Mouse (Mus musculus): ENCODE measurements around the gene Gm45837. TPM values are rescaled to one million over a fixed set of nuclear protein-coding genes. Genes with fewer than 3 reads are reported as not detected.

The Gm45837 gene
- polyA plus RNA-seq, 1 experiment from 2014 or later = not detected

DNA sequence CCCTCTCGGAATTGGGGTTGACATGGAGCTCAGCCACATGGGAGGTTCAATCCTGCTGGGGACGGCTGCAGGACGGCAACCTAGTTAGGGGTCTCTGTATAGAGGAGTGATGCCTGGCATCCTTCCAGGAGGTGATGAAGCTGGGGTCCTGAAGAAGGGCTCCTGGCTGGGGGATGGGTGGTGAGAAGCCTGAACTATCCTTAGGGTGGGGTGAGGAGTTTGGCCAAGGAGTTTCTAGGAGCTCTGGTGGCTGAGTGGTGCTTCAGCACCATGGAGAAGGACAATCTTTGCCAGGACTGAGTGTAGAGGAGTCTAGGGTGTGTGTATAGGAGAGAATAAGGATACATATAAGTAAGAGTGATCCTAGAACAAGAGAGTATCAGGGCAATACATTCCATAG lies 11.4 kb downstream of the Gm45837 start:
- H3K4me3 ChIP-seq = peak overlapping the region; percentile 15; the same call in 1 of the 2 replicates
- 31% methylated on average over 3 of the region's 3 CpGs for WGBS
- H3K9me3 ChIP-seq = no peaks in the 10 kb centered on the region
- 0 out of 2 replicates have a peak, but pooled peaks cover 3% of the 10 kb centered on the region for H3K4me1 ChIP-seq
- peaks cover 34% of the 10 kb centered on the region for H3K27me3 ChIP-seq (replicated peaks)
- H3K27ac ChIP-seq = no peak overlapping the region
- H3K9ac ChIP-seq = peak overlapping the region; percentile 21; the same call in 1 of the 2 replicates
- peak overlapping the region; percentile 49 for H3K4me2 ChIP-seq (replicated peaks)
- no peak; the same call in 1 of the 2 replicates for ATAC-seq (ENCODE audit: low FRiP score, low read depth)
- H3K36me3 ChIP-seq = no peaks in the 10 kb centered on the region

DNA sequence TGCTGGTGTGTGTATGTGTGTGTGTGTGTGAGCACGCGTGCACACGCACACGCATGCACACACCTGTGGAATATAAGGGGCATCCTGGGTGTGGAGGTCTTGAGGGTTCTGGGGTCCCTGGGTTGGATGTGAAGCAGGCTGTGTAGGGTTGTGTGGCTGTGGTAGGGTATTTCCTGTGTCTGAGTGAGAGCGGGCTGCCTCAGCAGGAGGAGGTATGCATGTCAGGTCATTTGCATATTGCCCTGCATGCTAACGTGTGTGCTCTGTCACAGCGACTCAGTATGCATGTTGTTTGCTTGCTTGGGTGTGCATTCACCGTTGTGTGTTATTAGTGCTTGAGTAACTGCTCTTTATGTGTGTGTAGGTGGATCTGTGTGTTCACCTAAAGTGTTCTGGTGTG lies 12.0 kb downstream of the Gm45837 start:
- 78% methylated on average over 8 of the region's 8 CpGs for WGBS
- H3K27ac ChIP-seq = no peak overlapping the region
- no peaks in the 10 kb centered on the region for H3K9me3 ChIP-seq
- peaks cover 29% of the 10 kb centered on the region for H3K27me3 ChIP-seq (replicated peaks)
- no peak for ATAC-seq (ENCODE audit: low FRiP score, low read depth)
- H3K9ac ChIP-seq = no peak overlapping the region
- 0 out of 2 replicates have a peak, but pooled peaks cover 3% of the 10 kb centered on the region for H3K4me1 ChIP-seq
- H3K4me2 ChIP-seq (replicated peaks) = peak overlapping the region; percentile 49
- H3K4me3 ChIP-seq = no peak overlapping the region
- H3K36me3 ChIP-seq = no peaks in the 10 kb centered on the region

DNA sequence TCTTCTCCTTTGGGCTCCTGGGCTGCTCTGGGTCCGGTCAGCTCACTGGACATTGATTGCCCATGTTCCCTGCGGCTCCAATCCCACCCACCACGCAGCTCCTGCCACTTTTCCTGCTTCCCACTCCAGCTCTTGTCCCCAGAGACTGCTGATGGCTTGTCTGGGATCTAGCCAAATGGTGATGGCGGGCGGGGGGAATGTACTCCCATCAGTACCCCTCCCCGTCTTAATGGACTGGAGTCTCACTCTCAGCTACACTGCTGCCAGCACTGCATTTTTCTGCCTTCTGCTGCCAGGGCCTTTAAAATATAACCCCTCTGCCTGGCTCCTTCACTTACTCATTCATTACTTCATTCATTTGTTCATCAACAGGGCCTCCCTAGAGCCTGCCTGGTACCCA lies 13.3 kb downstream of the Gm45837 start:
- H3K27me3 ChIP-seq (replicated peaks) = peaks cover 21% of the 10 kb centered on the region
- WGBS = 74% methylated on average over 6 of the region's 6 CpGs
- peak overlapping the region; percentile 49; the same call in 1 of the 2 replicates for H3K4me2 ChIP-seq (replicated peaks)
- H3K9ac ChIP-seq = no peak overlapping the region
- H3K9me3 ChIP-seq = no peaks in the 10 kb centered on the region
- H3K4me1 ChIP-seq = 0 out of 2 replicates have a peak, but pooled peaks cover 3% of the 10 kb centered on the region
- ATAC-seq (ENCODE audit: low FRiP score, low read depth) = no peak
- no peak overlapping the region for H3K27ac ChIP-seq
- H3K36me3 ChIP-seq = no peaks in the 10 kb centered on the region
- H3K4me3 ChIP-seq = no peak overlapping the region

DNA sequence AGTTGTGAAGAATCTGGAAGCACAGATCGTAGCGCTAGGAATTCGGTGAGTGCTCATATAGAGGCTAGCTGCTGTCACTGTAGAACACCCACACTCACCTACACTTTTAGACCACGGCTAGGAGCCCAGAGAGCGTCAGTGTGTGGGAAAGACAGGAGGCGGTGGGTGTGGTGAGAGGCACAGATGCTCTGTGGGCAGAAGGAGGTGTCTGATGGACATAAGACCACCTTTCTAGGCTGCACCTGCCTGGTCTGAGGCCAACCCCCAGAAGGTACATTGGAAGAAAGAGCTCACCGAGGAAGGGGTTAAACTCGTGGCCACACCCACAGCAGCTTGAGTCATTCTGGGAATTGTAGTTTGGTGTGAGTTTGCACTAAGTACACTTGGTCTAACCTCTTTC lies 16.0 kb downstream of the Gm45837 start:
- no peaks in the 10 kb centered on the region for H3K9me3 ChIP-seq
- no peak for ATAC-seq (ENCODE audit: low FRiP score, low read depth)
- H3K4me1 ChIP-seq = no peaks in the 10 kb centered on the region
- H3K9ac ChIP-seq = no peak overlapping the region
- no peaks in the 10 kb centered on the region for H3K36me3 ChIP-seq
- 0 out of 2 replicates have a peak, but pooled peaks cover 3% of the 10 kb centered on the region for H3K27me3 ChIP-seq (replicated peaks)
- no peak overlapping the region for H3K4me2 ChIP-seq (replicated peaks)
- 79% methylated on average over 8 of the region's 8 CpGs for WGBS
- no peak overlapping the region for H3K27ac ChIP-seq
- H3K4me3 ChIP-seq = no peak overlapping the region

DNA sequence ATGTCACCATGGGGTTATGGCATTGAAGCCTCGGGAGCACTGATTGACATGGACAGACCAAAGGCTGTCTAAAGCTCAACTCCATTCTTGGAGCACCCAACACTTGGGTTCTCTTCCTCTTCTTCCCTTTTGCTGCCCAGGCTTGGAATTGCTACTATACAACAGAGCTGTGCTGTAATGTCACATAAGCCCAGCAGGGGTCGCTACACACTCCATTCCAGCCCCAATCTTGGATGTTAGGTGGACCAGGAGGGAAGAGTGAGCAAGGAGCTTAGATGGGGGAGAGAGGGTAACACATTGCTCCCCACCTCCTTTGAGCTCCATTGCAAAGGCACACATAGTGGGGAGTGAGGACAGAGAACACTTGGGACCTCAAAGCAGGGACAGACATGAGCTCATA lies 17.1 kb downstream of the Gm45837 start:
- H3K36me3 ChIP-seq = no peaks in the 10 kb centered on the region
- H3K4me3 ChIP-seq = no peak overlapping the region
- H3K27me3 ChIP-seq (replicated peaks) = no peaks in the 10 kb centered on the region
- no peaks in the 10 kb centered on the region for H3K4me1 ChIP-seq
- ATAC-seq (ENCODE audit: low FRiP score, low read depth) = no peak
- no peaks in the 10 kb centered on the region for H3K9me3 ChIP-seq
- 23% methylated on average over 2 of the region's 2 CpGs for WGBS
- H3K9ac ChIP-seq = no peak overlapping the region
- H3K27ac ChIP-seq = no peak overlapping the region
- H3K4me2 ChIP-seq (replicated peaks) = no peak overlapping the region

DNA sequence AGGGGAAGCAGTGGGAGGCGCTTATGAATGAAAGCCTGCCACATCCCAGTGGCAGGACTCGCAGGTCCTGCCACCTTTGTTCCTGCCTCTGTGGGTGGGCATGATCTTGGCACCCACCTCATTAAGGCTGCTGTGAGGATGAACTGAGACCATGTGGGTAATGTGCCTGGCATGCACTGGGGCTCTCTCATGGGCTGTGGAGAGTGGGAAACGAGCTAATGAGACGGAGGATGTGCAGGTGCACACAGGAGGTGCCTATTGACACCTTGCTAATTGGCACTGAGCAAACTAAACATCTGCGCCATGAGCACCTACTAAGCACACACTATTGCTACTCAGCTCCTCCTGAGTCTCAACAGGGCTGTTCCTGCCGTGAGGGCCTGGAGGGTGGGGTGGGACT lies 24.4 kb downstream of the Gm45837 start:
- Histone ChIP-seq H3K4me3 (no peak overlapping the region), H3K4me2 (replicated peaks) (no peak overlapping the region), H3K4me1 (no peaks in the 10 kb centered on the region), H3K9ac (no peak overlapping the region), H3K27me3 (replicated peaks) (no peaks in the 10 kb centered on the region), H3K36me3 (no peaks in the 10 kb centered on the region), H3K9me3 (no peaks in the 10 kb centered on the region), H3K27ac (no peak overlapping the region)
- 62% methylated on average over 6 of the region's 6 CpGs for WGBS
- no peak for ATAC-seq (ENCODE audit: low FRiP score, low read depth)

DNA sequence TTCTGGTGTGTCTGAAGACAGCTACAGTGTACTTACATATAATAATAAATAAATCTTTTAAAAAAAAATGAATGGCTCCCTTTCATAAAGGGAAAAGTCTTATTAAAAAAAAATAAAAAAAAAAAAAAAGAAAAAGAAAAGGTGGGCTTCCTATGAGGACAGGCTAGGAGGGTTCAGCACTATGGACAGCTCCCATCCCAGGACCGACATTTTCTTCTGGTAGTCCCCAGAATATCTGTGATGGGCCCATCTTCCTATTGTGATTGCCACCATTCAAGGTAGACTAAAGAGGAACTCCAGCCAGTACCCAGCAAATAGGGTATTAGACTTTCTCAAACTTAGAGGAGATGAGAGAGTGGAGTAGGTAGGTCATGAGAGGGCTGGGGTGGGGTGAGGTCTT lies 27.2 kb downstream of the Gm45837 start:
- no peaks in the 10 kb centered on the region for H3K9me3 ChIP-seq
- H3K9ac ChIP-seq = no peak overlapping the region
- no peak overlapping the region for H3K4me3 ChIP-seq
- WGBS = 17% methylated on average over 1 of the region's 1 CpGs
- H3K36me3 ChIP-seq = no peaks in the 10 kb centered on the region
- H3K4me1 ChIP-seq = no peaks in the 10 kb centered on the region
- H3K4me2 ChIP-seq (replicated peaks) = no peak overlapping the region
- H3K27me3 ChIP-seq (replicated peaks) = no peaks in the 10 kb centered on the region
- no peak overlapping the region for H3K27ac ChIP-seq
- ATAC-seq (ENCODE audit: low FRiP score, low read depth) = no peak

DNA sequence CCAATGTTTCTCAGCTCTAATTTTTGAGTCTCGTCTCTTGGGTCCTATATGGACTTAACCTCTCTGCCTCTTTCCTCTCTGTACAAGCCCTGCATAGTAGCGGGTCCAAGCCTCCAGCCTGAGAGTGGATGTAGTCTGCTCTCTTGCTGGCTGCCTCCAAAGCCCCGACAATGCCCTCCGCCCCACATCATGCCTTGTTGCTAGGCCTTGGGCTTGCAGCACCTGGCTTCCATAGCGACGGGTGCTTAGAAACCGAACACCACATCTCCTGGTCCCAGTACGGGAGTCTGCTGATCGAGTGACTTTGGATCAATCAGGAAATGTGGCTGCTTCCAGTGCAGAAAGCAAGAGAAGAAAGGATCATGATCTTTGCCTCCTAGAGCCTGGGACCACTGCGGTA lies 32.4 kb downstream of the Gm45837 start:
- 68% methylated on average over 10 of the region's 10 CpGs for WGBS
- no peak for ATAC-seq (ENCODE audit: low FRiP score, low read depth)

DNA sequence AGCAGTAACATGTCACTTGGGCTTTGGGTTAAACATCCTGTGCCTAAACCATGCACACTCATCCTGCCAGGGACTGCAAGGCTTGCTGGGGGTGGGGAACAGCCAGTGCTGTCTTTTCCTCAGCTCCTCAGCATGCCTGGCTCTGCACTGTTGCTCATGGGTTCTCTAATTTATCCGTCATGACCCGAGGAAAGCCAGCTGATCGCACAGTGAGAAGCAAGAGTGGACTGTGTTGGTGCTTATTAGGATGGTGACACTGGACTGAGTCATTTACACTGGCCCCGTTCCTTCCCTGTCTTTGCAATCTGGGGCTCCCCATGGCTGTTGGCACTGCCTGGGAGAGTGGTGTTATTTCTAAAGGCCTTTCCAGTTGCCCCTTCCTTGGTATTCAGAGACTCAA lies 33.5 kb downstream of the Gm45837 start:
- H3K4me3 ChIP-seq = no peak overlapping the region
- peaks cover 3% of the 10 kb centered on the region; the same call in 1 of the 2 replicates for H3K27me3 ChIP-seq (replicated peaks)
- no peaks in the 10 kb centered on the region for H3K4me1 ChIP-seq
- H3K4me2 ChIP-seq (replicated peaks) = no peak overlapping the region
- no peak for ATAC-seq (ENCODE audit: low FRiP score, low read depth)
- 77% methylated on average over 4 of the region's 4 CpGs for WGBS
- no peaks in the 10 kb centered on the region for H3K9me3 ChIP-seq
- H3K36me3 ChIP-seq = no peaks in the 10 kb centered on the region
- no peak overlapping the region for H3K9ac ChIP-seq
- H3K27ac ChIP-seq = no peak overlapping the region

More for the DNA sequence above, 32.4 kb downstream of the Gm45837 start:
- H3K4me2 ChIP-seq (replicated peaks) = no peak overlapping the region
- H3K36me3 ChIP-seq = no peaks in the 10 kb centered on the region
- H3K27me3 ChIP-seq (replicated peaks) = peaks cover 3% of the 10 kb centered on the region; the same call in 1 of the 2 replicates
- H3K9me3 ChIP-seq = no peaks in the 10 kb centered on the region
- no peak overlapping the region for H3K9ac ChIP-seq
- no peak overlapping the region for H3K4me3 ChIP-seq
- H3K4me1 ChIP-seq = no peaks in the 10 kb centered on the region
- no peak overlapping the region for H3K27ac ChIP-seq

DNA sequence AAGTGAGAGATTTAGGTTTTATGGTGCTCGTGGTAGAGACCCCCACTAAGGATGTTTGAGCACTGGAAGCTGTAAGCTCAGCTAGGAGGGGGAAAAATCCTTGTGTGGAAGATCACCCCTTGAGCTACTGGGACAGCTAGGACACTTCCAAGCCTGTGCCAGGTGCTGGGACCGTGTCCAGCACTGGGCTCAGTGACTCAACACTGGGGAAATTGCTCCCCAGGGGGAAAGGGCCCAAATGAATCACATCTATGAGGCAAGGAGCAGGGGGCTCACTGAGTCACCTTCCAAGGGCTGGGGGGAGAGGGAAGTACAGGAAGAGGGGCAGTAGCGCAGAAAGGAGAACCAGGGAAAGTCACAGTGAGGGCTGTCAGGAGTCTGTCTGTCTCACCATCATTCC lies 39.2 kb downstream of the Gm45837 start:
- Histone ChIP-seq H3K36me3 (no peaks in the 10 kb centered on the region), H3K9me3 (no peaks in the 10 kb centered on the region), H3K27ac (no peak overlapping the region), H3K4me1 (peaks cover 6% of the 10 kb centered on the region; the same call in 1 of the 2 replicates), H3K9ac (no peak overlapping the region), H3K27me3 (replicated peaks) (peaks cover 19% of the 10 kb centered on the region), H3K4me3 (no peak overlapping the region), H3K4me2 (replicated peaks) (no peak overlapping the region)
- WGBS = 43% methylated on average over 3 of the region's 3 CpGs
- ATAC-seq (ENCODE audit: low FRiP score, low read depth) = no peak

DNA sequence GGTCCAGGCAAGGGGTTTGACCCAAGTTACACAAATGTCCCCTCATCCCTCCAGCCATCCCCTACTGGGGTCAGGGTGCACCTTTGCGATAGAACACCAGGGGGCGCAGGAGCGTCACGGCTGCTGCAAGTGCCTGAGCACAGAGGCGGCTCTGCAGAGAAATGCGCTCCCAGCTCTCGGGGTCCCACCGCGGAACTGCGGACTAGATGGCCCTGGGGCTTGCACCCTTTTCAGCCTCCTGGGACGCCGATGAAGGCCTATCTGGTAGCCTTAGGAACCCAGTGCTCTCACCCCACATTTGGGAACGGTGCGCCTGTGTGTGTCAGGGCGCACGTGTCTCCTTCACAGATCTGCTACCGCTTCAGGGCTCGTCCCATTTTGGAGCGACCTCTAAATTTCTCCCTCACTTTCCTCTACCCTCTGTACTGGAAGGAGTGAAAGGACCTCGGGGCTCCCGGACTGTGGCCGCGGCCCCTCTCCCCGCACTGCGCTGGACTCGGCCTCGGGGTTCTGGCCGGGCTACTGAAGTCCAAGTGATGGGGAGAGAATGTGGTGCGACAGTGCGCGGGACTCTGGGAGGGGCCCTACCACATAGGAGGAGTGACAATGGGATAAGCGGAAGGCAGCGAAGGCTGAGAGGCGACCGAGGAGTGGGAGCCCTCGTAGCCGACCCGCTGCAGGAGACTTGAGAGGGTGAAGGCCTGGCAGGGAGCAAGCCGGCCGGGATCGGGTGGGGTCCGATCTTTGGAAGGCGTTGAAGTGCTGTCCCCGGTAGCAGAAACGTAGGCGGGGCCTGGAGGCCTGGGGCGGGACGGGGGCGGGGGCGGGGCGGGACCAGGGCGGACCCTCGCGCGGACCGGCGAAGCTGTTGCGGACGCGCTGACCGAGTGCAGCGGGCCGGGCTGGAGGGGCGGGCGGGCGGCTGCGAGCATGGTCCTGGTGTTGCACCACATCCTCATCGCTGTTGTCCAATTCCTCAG lies 40.0 kb downstream of the Gm45837 start:
- under 1% methylated on average over 63 of the region's 68 CpGs for WGBS
- ATAC-seq (ENCODE audit: low FRiP score, low read depth) = peak; percentile 84

DNA sequence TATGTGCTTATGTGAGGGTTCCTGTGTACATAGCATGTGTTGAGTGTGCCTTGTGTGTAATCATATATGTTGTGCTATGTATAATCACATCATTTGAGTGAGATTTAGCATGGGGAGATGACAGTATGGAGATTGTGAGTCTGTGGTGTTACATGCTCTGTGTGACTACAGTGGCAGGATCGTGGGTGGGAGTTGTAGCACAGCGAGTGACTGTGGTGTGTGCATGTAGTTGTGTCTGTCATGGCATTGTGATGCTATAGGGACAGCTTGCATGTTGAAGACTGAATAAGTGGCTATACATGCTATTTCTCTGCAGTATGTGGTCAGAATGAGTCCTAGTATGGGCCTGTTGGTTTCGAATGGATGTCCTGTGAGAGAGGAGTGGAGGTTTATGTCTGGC lies 42.0 kb downstream of the Gm45837 start:
- 88% methylated on average over 3 of the region's 3 CpGs for WGBS
- Histone ChIP-seq H3K4me2 (replicated peaks) (peak overlapping the region; percentile 82; the same call in 1 of the 2 replicates), H3K4me1 (peaks cover 6% of the 10 kb centered on the region; the same call in 1 of the 2 replicates), H3K36me3 (no peaks in the 10 kb centered on the region), H3K27ac (no peak overlapping the region), H3K4me3 (no peak overlapping the region), H3K9ac (no peak overlapping the region), H3K27me3 (replicated peaks) (peaks cover 19% of the 10 kb centered on the region), H3K9me3 (no peaks in the 10 kb centered on the region)
- ATAC-seq (ENCODE audit: low FRiP score, low read depth) = no peak

More for the DNA sequence above, 40.0 kb downstream of the Gm45837 start:
- H3K4me2 ChIP-seq (replicated peaks) = peak overlapping the region; percentile 82
- H3K9me3 ChIP-seq = no peaks in the 10 kb centered on the region
- H3K36me3 ChIP-seq = no peaks in the 10 kb centered on the region
- peak overlapping the region; percentile 55 for H3K9ac ChIP-seq
- peak overlapping the region; percentile 49 for H3K4me3 ChIP-seq
- H3K27ac ChIP-seq = no peak overlapping the region
- peaks cover 6% of the 10 kb centered on the region; the same call in 1 of the 2 replicates for H3K4me1 ChIP-seq
- peaks cover 19% of the 10 kb centered on the region for H3K27me3 ChIP-seq (replicated peaks)

Data from neural tube, embryonic 12.5 days (tissue).